Mouse (Mus musculus) heart, adult 2 months (tissue): Measurements from ENCODE around the gene Vps37b. TPM values are rescaled to one million over a fixed set of nuclear protein-coding genes. Genes with fewer than 3 reads are reported as not detected.
"Not testable (repeated sequence)": the region's sequence is repeated elsewhere in the genome, so short reads cannot be mapped to it uniquely, and the experiment has no call there.

ENCODE experiments used
- DNase-seq, 2 experiments: peaks; one replicate each; pipeline ENCODE4 v3.0.0; 2021
- H3K27ac ChIP-seq: fragments of 200-600 bp; 2 replicates; pipeline ENCODE4 v1.8.1; 2022
- H3K27me3 ChIP-seq: fragments of 200-500 bp; 2 replicates; pipeline ENCODE4 v1.6.1; 2012; ENCODE audit warnings: mild to moderate bottlenecking, low read length, inconsistent platforms, mixed read lengths; ENCODE audit not compliant: control insufficient read depth, insufficient read depth
- H3K36me3 ChIP-seq: fragments of 200-500 bp; 2 replicates; pipeline ENCODE4 v1.6.1; 2012; ENCODE audit warnings: low read length, inconsistent platforms; ENCODE audit not compliant: control insufficient read depth, insufficient read depth
- H3K4me1 ChIP-seq: fragments of 200-500 bp; 2 replicates; pipeline ENCODE4 v1.6.1; 2011; ENCODE audit warnings: low read length; ENCODE audit not compliant: control insufficient read depth, insufficient read depth
- H3K4me3 ChIP-seq: fragments of 200-600 bp; 2 replicates; pipeline ENCODE4 v1.8.1; 2022
- H3K79me2 ChIP-seq: fragments of 200-500 bp; replicated peaks from 2 replicates; pipeline ENCODE4 v1.6.1; 2012; ENCODE audit warnings: mild to moderate bottlenecking, inconsistent platforms, low read length, moderate library complexity, mixed read lengths; ENCODE audit not compliant: control insufficient read depth, insufficient read depth
- H3K9ac ChIP-seq: fragments of 200-500 bp; 2 replicates; pipeline ENCODE4 v1.6.1; 2012; ENCODE audit warnings: low read depth, mild to moderate bottlenecking, control low read depth, inconsistent platforms, low read length, mixed read lengths
- CTCF ChIP-seq: fragments of 200-600 bp; IDR thresholded peaks from 2 replicates; pipeline ENCODE4 v1.8.1; 2022; ENCODE audit warnings: antibody characterized with exemption, mild to moderate bottlenecking, moderate library complexity
- EP300 ChIP-seq: fragments of 200-500 bp; IDR thresholded peaks from 2 replicates; pipeline ENCODE4 v1.6.1; 2011; ENCODE audit warnings: low read depth, low read length, control low read depth; ENCODE audit not compliant: insufficient read depth
- POLR2A ChIP-seq: fragments of 200-500 bp; IDR thresholded peaks from 2 replicates; pipeline ENCODE4 v1.6.1; 2011; ENCODE audit warnings: mild to moderate bottlenecking, low read depth, low read length, control low read depth; ENCODE audit not compliant: insufficient read depth
- WGBS: fragments of 180-500 bp; shearing (Covaris S2); methylation state at CpG from one replicate; pipeline ENCODE4 v1.1.7; 2018; 5-methylcytosine and 5-hydroxymethylcytosine counted together
- intact Hi-C: fragments of 180-260 bp; cut with DNase I; formaldehyde crosslinking; loops from one replicate; pipeline ENCODE4 v1.15.1; 2025
- polyA plus RNA-seq: library from polyadenylated mRNA; depleted of rRNA; stranded (reverse); fragments of >200 nt; gene quantifications from 2 replicates; pipeline ENCODE4 v1.2.3, GENCODE M21; 2012
- total RNA-seq, 2 experiments: library from RNA; stranded (reverse); gene quantifications; 2 replicates each; pipeline ENCODE4 v1.2.3; 2021

Vps37b gene
- total and polyA plus RNA-seq, 3 experiments, result 16.0 to 22.7 (median 16.7) TPM

DNA sequence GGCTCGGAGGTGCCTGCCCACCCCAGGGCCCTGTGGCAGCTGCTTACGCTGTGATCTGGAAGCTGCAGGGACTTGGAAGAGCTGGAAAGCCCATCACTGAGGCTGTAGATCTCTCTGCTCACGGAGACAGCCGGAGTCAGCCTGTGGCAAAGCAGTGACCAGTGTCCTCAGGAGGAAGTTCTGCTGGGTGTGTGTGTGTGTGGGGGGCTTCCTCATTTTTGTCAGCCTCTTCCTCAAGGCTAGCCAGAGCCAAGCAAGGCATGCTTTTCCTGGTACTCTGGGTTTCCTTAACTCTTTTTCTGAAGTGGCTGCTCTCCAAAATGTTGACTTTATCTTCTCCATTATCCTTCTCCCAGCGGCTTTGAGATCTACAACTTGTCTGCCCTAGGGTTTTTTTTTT, 27.6 kb upstream of the Vps37b start:
- no peaks in the 10 kb centered on the region for H3K36me3 ChIP-seq
- H3K4me3 ChIP-seq, result no peak overlapping the region
- WGBS, result 33% methylated on average over 5 of the region's 5 CpGs
- TF ChIP-seq EP300, result peak; percentile 84
- peak; percentile 39; the same call in 1 of the 2 replicates for TF ChIP-seq POLR2A
- no peak for TF ChIP-seq CTCF
- H3K27me3 ChIP-seq, result no peaks in the 10 kb centered on the region
- peaks cover 5% of the 10 kb centered on the region for H3K4me1 ChIP-seq
- peak; percentile 55 to 61 for DNase-seq
- peak overlapping the region; percentile 71 for H3K27ac ChIP-seq
- intact Hi-C loops, result no loop called here
- H3K9ac ChIP-seq, result no peak overlapping the region
- no peaks in the 10 kb centered on the region for H3K79me2 ChIP-seq

DNA sequence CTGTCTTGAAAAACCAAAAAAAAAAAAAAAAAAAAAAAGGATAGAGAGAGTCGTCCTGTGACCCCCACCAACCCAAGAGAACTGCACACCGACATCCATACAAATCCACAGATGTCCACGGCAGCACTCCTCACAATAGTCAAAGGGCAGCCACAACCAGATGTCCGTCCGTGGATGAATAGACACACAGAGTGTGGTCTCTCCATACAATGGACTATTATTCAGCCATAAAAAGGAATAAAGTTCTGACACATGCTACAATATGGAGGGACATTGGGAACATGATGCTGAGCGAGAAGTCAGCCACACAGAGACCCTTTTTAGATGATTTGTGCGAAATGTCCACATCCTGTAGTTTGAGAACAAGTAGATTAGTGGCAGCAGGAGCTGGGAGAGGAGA, 26.7 kb upstream of the Vps37b start:
- Histone ChIP-seq H3K4me3 (no peak overlapping the region), H3K4me1 (peaks cover 5% of the 10 kb centered on the region), H3K79me2 (no peaks in the 10 kb centered on the region), H3K27ac (no peak overlapping the region), H3K36me3 (no peaks in the 10 kb centered on the region), H3K27me3 (no peaks in the 10 kb centered on the region), H3K9ac (no peak overlapping the region)
- intact Hi-C loops, result no loop called here
- DNase-seq, result no peak
- 98% methylated on average over 7 of the region's 7 CpGs for whole genome bisulfite sequencing
- no peak for TF ChIP-seq EP300
- TF ChIP-seq CTCF, result no peak
- TF ChIP-seq POLR2A, result no peak

DNA sequence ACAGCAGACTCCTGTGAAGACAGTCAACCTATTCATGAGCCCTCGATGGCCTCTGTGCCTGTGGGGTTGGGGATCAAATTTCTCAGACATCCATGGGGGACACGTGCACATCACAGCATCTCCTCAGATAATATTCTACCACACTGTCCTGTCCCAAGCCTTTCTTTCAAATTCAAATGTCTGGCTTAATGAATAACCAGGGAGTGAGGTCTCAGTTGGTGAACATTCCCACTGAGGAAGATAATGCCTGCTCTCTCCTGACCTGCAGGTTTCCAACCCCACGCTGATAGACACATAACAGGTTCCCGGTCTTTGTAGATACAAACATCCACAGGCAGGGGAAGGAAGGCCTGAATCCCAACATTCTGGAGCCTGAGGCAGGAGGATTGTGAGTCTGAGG, 24.9 kb upstream of the Vps37b start:
- 87% methylated on average over 4 of the region's 4 CpGs for WGBS
- no peak for DNase-seq

DNA sequence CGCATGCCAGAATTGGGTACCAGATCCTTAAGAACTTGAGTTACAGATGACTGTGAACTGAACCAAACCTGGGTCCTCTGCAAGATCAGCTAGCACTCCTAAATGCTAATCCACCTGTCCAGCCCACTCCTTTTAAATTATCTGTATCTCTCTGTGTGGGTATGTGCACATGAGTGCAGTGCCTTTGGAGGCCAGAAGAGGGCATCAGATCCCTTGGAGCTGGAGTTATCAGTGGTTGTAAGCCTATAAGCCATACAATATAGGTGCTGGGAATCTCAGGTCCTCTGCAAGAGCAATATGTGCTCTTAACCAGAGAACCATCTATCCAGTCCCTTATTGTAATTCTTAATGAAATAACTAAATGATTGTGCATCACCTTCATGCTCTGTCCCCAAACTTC, 24.1 kb upstream of the Vps37b start:
- Histone ChIP-seq H3K4me3 (no peak overlapping the region), H3K27ac (no peak overlapping the region), H3K36me3 (no peaks in the 10 kb centered on the region), H3K27me3 (no peaks in the 10 kb centered on the region), H3K4me1 (peaks cover 9% of the 10 kb centered on the region), H3K9ac (no peak overlapping the region), H3K79me2 (no peaks in the 10 kb centered on the region)
- no peak for DNase-seq
- WGBS, result 98% methylated on average over 1 of the region's 1 CpGs
- TF ChIP-seq POLR2A (no peak), CTCF (peak; percentile 37), EP300 (no peak)
- intact Hi-C loops, result no loop called here

More for the DNA sequence above, 24.9 kb upstream of the Vps37b start:
- intact Hi-C loops, result no loop called here
- Histone ChIP-seq H3K4me3 (no peak overlapping the region), H3K4me1 (peaks cover 8% of the 10 kb centered on the region), H3K27me3 (no peaks in the 10 kb centered on the region), H3K36me3 (no peaks in the 10 kb centered on the region), H3K79me2 (no peaks in the 10 kb centered on the region), H3K9ac (no peak overlapping the region), H3K27ac (no peak overlapping the region)
- TF ChIP-seq POLR2A (no peak), EP300 (no peak), CTCF (no peak)

DNA sequence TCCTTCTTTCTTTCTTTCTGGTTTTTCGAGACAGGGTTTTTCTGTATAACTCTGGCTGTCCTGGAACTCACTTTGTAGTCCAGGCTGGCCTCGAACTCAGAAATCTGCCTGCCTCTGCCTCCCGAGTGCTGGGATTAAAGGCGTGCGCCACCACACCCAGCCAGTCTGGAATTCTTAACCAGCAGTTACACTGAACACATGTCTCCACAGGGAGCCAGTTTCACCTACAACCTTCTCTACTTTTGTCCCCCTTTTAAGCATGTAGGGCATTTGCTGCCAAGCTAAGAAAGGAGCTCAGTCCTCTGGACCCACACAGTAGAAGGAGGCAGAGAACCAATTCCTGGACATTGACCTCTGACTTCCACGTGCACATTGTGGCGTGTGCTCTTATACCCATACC, 20.6 kb upstream of the Vps37b start:
- H3K9ac ChIP-seq, H3K4me3 ChIP-seq, H3K79me2 ChIP-seq, DNase-seq, H3K36me3 ChIP-seq, H3K27ac ChIP-seq, H3K27me3 ChIP-seq, intact Hi-C loops: not testable (repeated sequence)
- H3K4me1 ChIP-seq, result peaks cover 17% of the 10 kb centered on the region
- WGBS, result 94% methylated on average over 7 of the region's 7 CpGs

DNA sequence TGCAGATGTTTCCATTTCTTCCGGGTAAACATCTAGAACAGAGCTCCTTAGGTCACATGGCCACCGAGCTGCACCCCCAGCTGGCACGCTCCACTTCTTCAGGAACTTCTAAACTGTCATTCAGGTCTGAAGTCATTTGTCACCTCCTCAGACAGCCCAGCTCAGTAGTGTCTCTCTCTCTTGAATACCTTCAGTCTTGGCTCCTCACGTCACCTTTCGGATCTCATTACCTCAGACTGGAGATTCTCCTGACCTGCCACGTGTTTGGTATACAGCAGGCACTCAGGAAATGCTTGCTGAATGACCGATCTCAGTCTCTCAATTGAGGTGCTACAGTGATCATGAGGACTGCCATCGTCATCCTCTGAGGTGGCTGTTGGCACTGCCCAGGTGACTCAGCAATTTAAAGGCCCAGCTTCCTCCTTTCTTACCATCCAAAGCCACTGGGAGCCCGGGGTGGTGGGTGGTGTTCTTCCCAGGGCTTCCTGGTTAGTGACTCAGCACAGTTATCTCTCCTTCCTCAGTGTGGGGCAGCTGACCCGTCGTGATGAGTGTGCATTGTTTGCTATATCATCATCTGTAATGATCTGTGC, 19.9 kb upstream of the Vps37b start:
- DNase-seq, result peak in 1 of 2 experiments; percentile 45
- no peaks in the 10 kb centered on the region for H3K27me3 ChIP-seq
- 46% methylated on average over 11 of the region's 11 CpGs for WGBS
- H3K9ac ChIP-seq, result no peak overlapping the region
- no peaks in the 10 kb centered on the region for H3K79me2 ChIP-seq
- TF ChIP-seq CTCF (no peak), POLR2A (no peak), EP300 (no peak)
- peaks cover 18% of the 10 kb centered on the region for H3K4me1 ChIP-seq
- intact Hi-C loops, result loop anchor here (2.0 kb wide), 1 partner anchor 37 kb away; no protein-coding TSS in a partner anchor
- no peak overlapping the region for H3K4me3 ChIP-seq
- peak overlapping the region; percentile 47; the same call in 1 of the 2 replicates for H3K27ac ChIP-seq
- no peaks in the 10 kb centered on the region for H3K36me3 ChIP-seq
